Mouse (Mus musculus): ENCODE data around the gene Gna15. TPM values are rescaled to one million over a fixed set of nuclear protein-coding genes. Genes with fewer than 3 reads are reported as not detected.

Gna15 gene
- polyA plus RNA-seq, 1 experiment from 2014 or later, result 2.6 TPM

Small RNA genes lying within 50 kb of the gene (microRNA-seq; reads per million reads assigned to microRNA genes)
- not detected for gene Gm25595

Other genes starting within 250 kb of the Gna15 start
- gene Tjp3, start 232.6 kb downstream of the Gna15 start, polyA plus RNA-seq (2015; fragmentation: Nextera tagmentation; extraction: Ambion mirVana), result 4.1 and 7.9 TPM in 2 replicates
- gene Pip5k1c, start 231.3 kb downstream of the Gna15 start, polyA plus RNA-seq (2015; fragmentation: Nextera tagmentation; extraction: Ambion mirVana), result 116 and 124 TPM in 2 replicates
- gene Cactin, start 203.1 kb downstream of the Gna15 start, polyA plus RNA-seq (2015; fragmentation: Nextera tagmentation; extraction: Ambion mirVana), result 27.8 and 34.0 TPM in 2 replicates
- 5.5 and 11.4 TPM in 2 replicates for gene Tbxa2r, start 195.5 kb downstream of the Gna15 start, polyA plus RNA-seq (2015; fragmentation: Nextera tagmentation; extraction: Ambion mirVana)
- gene Gipc3, start 181.0 kb downstream of the Gna15 start, polyA plus RNA-seq (2015; fragmentation: Nextera tagmentation; extraction: Ambion mirVana), result not detected in 2 replicates
- 31.0 and 48.9 TPM in 2 replicates for gene Hmg20b, start 173.7 kb downstream of the Gna15 start, polyA plus RNA-seq (2015; fragmentation: Nextera tagmentation; extraction: Ambion mirVana)
- 22.9 and 29.4 TPM in 2 replicates for gene Mfsd12, start 166.7 kb downstream of the Gna15 start, polyA plus RNA-seq (2015; fragmentation: Nextera tagmentation; extraction: Ambion mirVana)
- 1.3 and 1.5 TPM in 2 replicates for gene 4930404N11Rik, start 158.4 kb downstream of the Gna15 start, polyA plus RNA-seq (2015; fragmentation: Nextera tagmentation; extraction: Ambion mirVana)
- gene Fzr1, start 145.7 kb downstream of the Gna15 start, polyA plus RNA-seq (2015; fragmentation: Nextera tagmentation; extraction: Ambion mirVana), result 132 and 146 TPM in 2 replicates
- gene Dohh, start 139.8 kb downstream of the Gna15 start, polyA plus RNA-seq (2015; fragmentation: Nextera tagmentation; extraction: Ambion mirVana), result 101 TPM in 2 replicates
- 5.7 and 7.2 TPM in 2 replicates for gene Gm48551, start 139.8 kb downstream of the Gna15 start, polyA plus RNA-seq (2015; fragmentation: Nextera tagmentation; extraction: Ambion mirVana)
- 3.4 and 3.6 TPM in 2 replicates for gene Gm48552, start 135.2 kb downstream of the Gna15 start, polyA plus RNA-seq (2015; fragmentation: Nextera tagmentation; extraction: Ambion mirVana)
- gene Smim24, start 131.2 kb downstream of the Gna15 start, polyA plus RNA-seq (2015; fragmentation: Nextera tagmentation; extraction: Ambion mirVana), result 2.5 and 9.3 TPM in 2 replicates
- gene Nfic, start 68.6 kb downstream of the Gna15 start, polyA plus RNA-seq (2015; fragmentation: Nextera tagmentation; extraction: Ambion mirVana), result 35.0 and 35.8 TPM in 2 replicates
- gene Celf5, start 41.5 kb downstream of the Gna15 start, polyA plus RNA-seq (2015; fragmentation: Nextera tagmentation; extraction: Ambion mirVana), result 54.8 and 62.5 TPM in 2 replicates
- 68.5 and 70.3 TPM in 2 replicates for gene Ncln, start 27.8 kb downstream of the Gna15 start, polyA plus RNA-seq (2015; fragmentation: Nextera tagmentation; extraction: Ambion mirVana)
- 0.69 and 2.1 TPM in 2 replicates for gene S1pr4, start 24.1 kb downstream of the Gna15 start, polyA plus RNA-seq (2015; fragmentation: Nextera tagmentation; extraction: Ambion mirVana)
- gene Gna11, start 21.0 kb upstream of the Gna15 start, polyA plus RNA-seq (2015; fragmentation: Nextera tagmentation; extraction: Ambion mirVana), result 91.1 and 102 TPM in 2 replicates
- 771 and 825 TPM in 2 replicates for gene Aes, start 35.3 kb upstream of the Gna15 start, polyA plus RNA-seq (2015; fragmentation: Nextera tagmentation; extraction: Ambion mirVana)
- 41.8 and 49.9 TPM in 2 replicates for gene Tle2, start 50.3 kb upstream of the Gna15 start, polyA plus RNA-seq (2015; fragmentation: Nextera tagmentation; extraction: Ambion mirVana)
- 5.7 and 7.3 TPM in 2 replicates for gene Tle6, start 76.8 kb upstream of the Gna15 start, polyA plus RNA-seq (2015; fragmentation: Nextera tagmentation; extraction: Ambion mirVana)
- gene BC025920, start 82.0 kb upstream of the Gna15 start, polyA plus RNA-seq (2015; fragmentation: Nextera tagmentation; extraction: Ambion mirVana), result 1.3 and 2.3 TPM in 2 replicates
- 45.6 and 51.8 TPM in 2 replicates for gene Sirt6, start 103.6 kb upstream of the Gna15 start, polyA plus RNA-seq (2015; fragmentation: Nextera tagmentation; extraction: Ambion mirVana)
- gene Ankrd24, start 104.3 kb upstream of the Gna15 start, polyA plus RNA-seq (2015; fragmentation: Nextera tagmentation; extraction: Ambion mirVana), result 19.0 and 24.2 TPM in 2 replicates
- gene Gm10778, start 124.8 kb upstream of the Gna15 start, polyA plus RNA-seq (2015; fragmentation: Nextera tagmentation; extraction: Ambion mirVana), result 6.6 and 6.9 TPM in 2 replicates
- gene Zfp433, start 180.6 kb upstream of the Gna15 start, polyA plus RNA-seq (2015; fragmentation: Nextera tagmentation; extraction: Ambion mirVana), result 16.2 and 16.4 TPM in 2 replicates
- gene Gm3055, start 246.9 kb upstream of the Gna15 start, polyA plus RNA-seq (2015; fragmentation: Nextera tagmentation; extraction: Ambion mirVana), result 16.3 and 17.6 TPM in 2 replicates